Mouse (Mus musculus) adrenal gland, adult 10 weeks (tissue): ENCODE data around the gene Mcm7. TPM values are rescaled to one million over a fixed set of nuclear protein-coding genes. Genes with fewer than 3 reads are reported as not detected.

Source experiments
- polyA plus RNA-seq: library from polyadenylated mRNA; stranded (reverse); fragments of 350-450 nt; fragmentation: Illumina TruSeq; extraction: RNeasy Lipid Tissue Mini Kit (QIAGEN cat#74804); gene quantifications from one replicate; pipeline ENCODE4 v1.2.3, GENCODE M21; 2014; ENCODE audit warnings: low read depth, low replicate concordance

The Mcm7 gene
- 12.5 TPM for polyA plus RNA-seq

GRCm38 (mm10) chr5:138171695-138172491 is at the start of gene Mcm7, which contains the start of gene Ap4m1:
TSS of gene Mcm7 (minus strand) at chr5:138172422.
TSS of gene Ap4m1 (plus strand) at chr5:138172002.

DNA sequence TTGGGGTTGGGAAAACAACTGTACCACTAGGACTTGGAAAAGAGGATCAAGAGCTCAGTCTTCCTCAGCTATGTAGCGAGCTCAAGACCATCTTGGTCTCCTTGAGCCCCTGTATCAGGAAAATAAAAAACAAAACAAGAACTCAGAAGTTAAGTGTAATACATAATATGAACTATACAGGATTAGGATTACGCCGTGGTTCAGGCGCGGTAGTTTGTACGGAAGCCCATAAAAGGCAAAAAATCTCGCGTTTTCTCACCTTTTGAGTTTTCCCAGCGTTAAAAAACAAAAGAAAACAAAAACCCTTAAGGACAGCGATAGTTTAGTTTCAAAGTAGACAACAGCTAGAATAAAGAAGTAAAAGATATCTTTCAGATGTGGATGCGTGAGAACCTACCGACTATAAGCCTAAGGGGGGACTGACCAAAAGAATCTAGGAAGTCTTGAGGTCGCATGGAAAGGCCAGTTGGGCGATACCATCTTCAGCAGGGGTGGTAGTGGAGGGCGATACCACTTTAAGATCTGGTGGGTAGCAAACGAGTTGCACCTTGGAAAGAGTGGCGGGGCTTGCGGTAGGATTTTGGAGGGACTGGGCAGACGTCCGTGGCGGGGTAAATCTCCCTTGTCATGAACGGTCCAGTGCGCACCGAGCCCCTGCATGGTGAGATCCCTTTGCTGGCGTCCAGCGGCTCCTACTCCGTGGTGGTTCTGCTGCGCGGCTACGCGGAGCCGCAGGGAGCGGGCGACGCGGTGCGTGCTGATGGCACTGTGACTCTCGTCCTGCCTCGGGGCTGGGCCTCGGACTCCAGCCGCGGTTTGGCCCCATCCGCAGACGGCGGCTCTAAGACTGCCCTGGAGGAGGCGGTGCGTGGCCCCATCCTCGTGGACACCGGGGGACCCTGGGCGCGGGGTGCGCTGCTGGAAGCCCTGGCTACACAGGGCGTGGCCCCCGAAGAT is 21.8 kb upstream of the Mcm7 start, which contains the start of gene Mblac1:
Gene Mblac1 (plus strand): TSS at position 544 of the 957 bp plus-strand sequence.

DNA sequence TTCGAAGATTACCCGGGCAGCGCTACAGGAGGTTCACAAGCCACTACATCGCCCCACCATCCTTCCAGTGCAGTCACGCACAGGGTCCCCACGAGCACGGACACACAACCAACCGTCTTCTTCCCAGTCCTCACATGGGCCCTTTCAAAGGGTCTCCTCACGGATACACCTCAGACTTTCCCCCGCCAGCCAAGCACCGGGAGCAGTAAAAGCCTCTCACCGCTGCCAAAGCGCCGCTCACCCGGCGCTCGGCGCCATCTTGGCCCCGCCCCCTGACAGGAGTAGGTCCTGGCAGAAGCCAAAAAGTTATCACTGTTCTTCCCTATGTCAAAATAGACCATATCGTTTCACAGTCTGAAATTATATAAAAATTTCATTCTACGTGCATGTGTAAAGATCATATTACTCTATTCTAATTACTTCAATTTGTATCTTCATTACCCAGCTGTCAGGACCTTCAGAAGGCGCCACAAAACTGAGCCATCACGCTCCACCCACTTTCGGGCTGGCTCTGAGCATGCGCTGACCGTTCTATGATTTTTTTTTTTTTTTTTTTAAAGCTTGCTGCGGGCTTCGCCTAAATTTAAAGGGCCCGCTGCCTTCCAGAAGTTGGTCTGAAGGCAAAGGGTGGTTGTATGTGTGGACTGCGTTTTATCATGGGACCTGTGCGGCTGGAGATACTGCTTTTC is 14.9 kb upstream of the Mcm7 start, which contains the start of the genes Taf6 and Cnpy4:
Gene Taf6 (minus strand): TSS at position 502 of the 689 bp plus-strand sequence.
Gene Cnpy4 (plus strand): TSS at position 536 of the 689 bp plus-strand sequence.

GRCm38 (mm10) chr5:138160842-138161665 is 11.2 kb downstream of the Mcm7 start, which contains the start of gene Cops6:
TSS of gene Cops6 (plus strand) at chr5:138161071.

GRCm38 (mm10) chr5:138155443-138155976 is 16.7 kb downstream of the Mcm7 start, which contains the start of gene Zfp113:
TSS of gene Zfp113 (minus strand) at chr5:138155744.

GRCm38 (mm10) chr5:138116255-138117198 is 55.7 kb downstream of the Mcm7 start, which contains the start of gene Zscan21:
TSS of gene Zscan21 (plus strand) at chr5:138116903.

Other genes with a start within 250 kb of the Mcm7 start
- gene Gjc3, start 209.3 kb downstream of the Mcm7 start, polyA plus RNA-seq = 0.64 TPM
- gene Azgp1, start 190.9 kb downstream of the Mcm7 start, polyA plus RNA-seq = not detected
- gene Smok3a, start 151.2 kb downstream of the Mcm7 start, polyA plus RNA-seq = not detected
- not detected for gene Smok3b, start 151.0 kb downstream of the Mcm7 start, polyA plus RNA-seq
- gene Smok3c, start 119.2 kb downstream of the Mcm7 start, polyA plus RNA-seq = not detected
- 48.4 TPM for gene Zkscan1, start 87.3 kb downstream of the Mcm7 start, polyA plus RNA-seq
- 13.8 TPM for gene Zscan21, start 55.5 kb downstream of the Mcm7 start, polyA plus RNA-seq
- 14.7 TPM for gene Zfp113, start 16.7 kb downstream of the Mcm7 start, polyA plus RNA-seq
- 94.6 TPM for gene Cops6, start 11.4 kb downstream of the Mcm7 start, polyA plus RNA-seq
- gene Ap4m1, start 420 bp downstream of the Mcm7 start, polyA plus RNA-seq = 3.0 TPM
- 4.4 TPM for gene Taf6, start 15.0 kb upstream of the Mcm7 start, polyA plus RNA-seq
- gene Cnpy4, start 15.1 kb upstream of the Mcm7 start, polyA plus RNA-seq = 15.5 TPM
- 0.47 TPM for gene Mblac1, start 21.9 kb upstream of the Mcm7 start, polyA plus RNA-seq
- not detected for gene Nxpe5, start 53.5 kb upstream of the Mcm7 start, polyA plus RNA-seq
- 1.3 TPM for gene Lamtor4, start 83.1 kb upstream of the Mcm7 start, polyA plus RNA-seq
- 1.9 TPM for gene BC037034, start 91.6 kb upstream of the Mcm7 start, polyA plus RNA-seq
- not detected for gene Gal3st4, start 100.4 kb upstream of the Mcm7 start, polyA plus RNA-seq
- gene Gm43720, start 107.5 kb upstream of the Mcm7 start, polyA plus RNA-seq = not detected
- 0.23 TPM for gene Gpc2, start 107.6 kb upstream of the Mcm7 start, polyA plus RNA-seq
- not detected for gene Stag3, start 107.8 kb upstream of the Mcm7 start, polyA plus RNA-seq
- gene Pvrig, start 169.5 kb upstream of the Mcm7 start, polyA plus RNA-seq = not detected